Mouse (Mus musculus): ENCODE data around the gene Rgl1.

DNA sequence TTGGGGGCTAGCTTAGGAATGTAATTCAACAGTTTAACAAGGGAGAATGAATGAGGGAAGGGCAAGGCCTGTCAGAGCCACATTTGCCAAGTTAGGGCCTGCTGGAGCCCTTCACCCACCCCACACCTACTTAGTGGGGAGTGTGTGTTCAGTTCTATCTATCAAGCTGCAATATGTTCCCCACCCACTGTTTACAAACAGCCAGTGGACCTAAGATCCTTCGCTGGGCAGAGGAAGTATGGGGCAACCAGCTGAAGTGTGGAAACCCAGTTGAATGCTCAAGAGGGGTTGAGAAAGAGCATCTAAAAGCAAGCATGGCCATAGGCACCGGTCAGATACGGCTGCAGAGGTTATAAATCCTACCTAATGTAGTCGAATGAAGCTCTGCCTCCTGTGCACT lies 20.8 kb upstream of the Rgl1 start:
- TF ChIP-seq CTCF (conservative IDR thresholded peaks at IDR 0.05; ENCODE audit: insufficient read depth, insufficient read length, low read depth, low read length) = no peak
- no peak for TF ChIP-seq POLR2A (IDR thresholded peaks at IDR 0.05; ENCODE audit: low read depth, low read length)
